Mouse (Mus musculus) myocyte (in vitro differentiated cells): ENCODE measurements around the gene Lrmda.

ENCODE experiments used
- CEBPB ChIP-seq: IDR thresholded peaks from 2 replicates; pipeline ENCODE4 v1.6.1; 2011; ENCODE audit warnings: mild to moderate bottlenecking, moderate library complexity; ENCODE audit not compliant: poor library complexity, insufficient read depth, severe bottlenecking
- E2F4 ChIP-seq: IDR thresholded peaks from one replicate; pipeline ENCODE4 v1.6.1; 2011; ENCODE audit warnings: mild to moderate bottlenecking, control low read depth, moderate library complexity; ENCODE audit not compliant: insufficient read depth
- MAX ChIP-seq: IDR thresholded peaks from one replicate; pipeline ENCODE4 v1.6.1; 2011; ENCODE audit warnings: low read depth, mild to moderate bottlenecking, control low read depth
- MYOD1 ChIP-seq, 3 experiments: IDR thresholded peaks; one replicate each; pipeline ENCODE4 v1.6.1; 2011; ENCODE audit warnings: control low read depth in 2 of 3, low read depth in 2 of 3, mild to moderate bottlenecking in 2 of 3, moderate library complexity in 1 of 3; ENCODE audit not compliant: insufficient read length in 2 of 3, control insufficient read depth in 1 of 3
- POLR2A ChIP-seq: IDR thresholded peaks from one replicate; pipeline ENCODE4 v1.6.1; 2011; ENCODE audit warnings: low read depth, mild to moderate bottlenecking, control low read depth, moderate library complexity; ENCODE audit not compliant: insufficient read length
- POLR2AphosphoS2 ChIP-seq: IDR thresholded peaks from one replicate; pipeline ENCODE4 v1.6.1; 2011; ENCODE audit warnings: low read depth, control low read depth; ENCODE audit not compliant: insufficient read length
- SRF ChIP-seq: IDR thresholded peaks from one replicate; pipeline ENCODE4 v1.6.1; 2011; ENCODE audit warnings: low read depth; ENCODE audit not compliant: control insufficient read depth, insufficient read length
- TCF3 ChIP-seq: IDR thresholded peaks from one replicate; pipeline ENCODE4 v1.6.1; 2011; ENCODE audit warnings: low read depth, control low read depth; ENCODE audit not compliant: insufficient read length

DNA sequence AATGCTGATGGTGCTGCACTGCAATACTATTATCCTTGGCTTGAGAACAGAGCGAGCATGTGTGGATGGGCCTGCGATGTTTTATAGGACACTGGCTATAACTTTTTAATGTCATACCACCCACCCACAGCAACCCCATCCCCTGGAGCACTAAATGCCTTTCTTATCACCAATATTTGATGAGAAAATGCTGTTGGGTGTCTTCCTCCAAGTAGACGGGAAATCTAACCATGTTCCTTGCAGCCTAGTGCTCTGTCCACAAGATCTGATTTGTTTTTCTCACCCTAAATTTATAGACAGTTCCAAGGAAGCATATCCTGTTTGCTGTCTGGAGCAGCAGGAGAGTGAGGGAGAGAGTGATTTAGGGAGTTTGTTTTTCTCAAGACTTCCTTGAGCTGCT is 738.0 kb downstream of the Lrmda start:
- TF ChIP-seq E2F4 (no peak), POLR2A (no peak), TCF3 (no peak), MAX (no peak), MYOD1 (IDR thresholded peaks at IDR 0.05; ENCODE audit: control insufficient read depth in 1 of 3, insufficient read length in 2 of 3, low read depth in 2 of 3) (no peak), CEBPB (no peak), POLR2AphosphoS2 (no peak), SRF (no peak)
